Mouse (Mus musculus): Measurements from ENCODE around the gene Pianp. TPM values are rescaled to one million over a fixed set of nuclear protein-coding genes. Genes with fewer than 3 reads are reported as not detected.

Gene Pianp
- polyA plus RNA-seq, 1 experiment = 21.4 TPM

DNA sequence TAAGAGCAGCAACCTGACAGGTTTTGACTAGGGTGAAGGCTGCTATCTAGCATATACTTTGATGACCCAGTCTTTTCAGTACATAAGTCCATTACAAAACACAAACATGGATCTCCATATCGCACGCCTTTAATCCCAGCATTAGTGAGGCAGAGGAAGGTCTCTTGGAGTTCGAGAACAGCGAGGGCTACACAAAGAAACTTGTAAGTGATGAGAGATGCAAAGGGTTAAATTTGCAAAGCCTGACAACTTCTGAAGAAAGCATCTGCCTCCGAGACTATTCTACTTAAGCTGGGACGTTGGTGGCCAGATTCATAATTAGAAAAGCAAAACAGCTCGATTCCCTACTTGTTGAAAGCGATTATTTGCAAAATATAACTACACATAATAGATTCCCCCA lies 42.6 kb downstream of the Pianp start:
- H3K9me3 ChIP-seq (replicated peaks; ENCODE audit: control insufficient read depth, insufficient read depth, low read length, poor library complexity, severe bottlenecking) = no peaks in the 10 kb centered on the region
- peak overlapping the region; percentile 34; the same call in 1 of the 2 replicates for H3K27ac ChIP-seq (ENCODE audit: insufficient read depth, low read length)
- TF ChIP-seq EP300 (IDR thresholded peaks at IDR 0.05; ENCODE audit: insufficient read depth, low read depth, low read length) = no peak
- peak overlapping the region; percentile 74 for H3K9ac ChIP-seq (ENCODE audit: low read depth, poor library complexity, severe bottlenecking)
- peaks cover 22% of the 10 kb centered on the region for H3K36me3 ChIP-seq (ENCODE audit: control insufficient read depth, insufficient read depth, low read length, poor library complexity, severe bottlenecking)
- H3K27me3 ChIP-seq (ENCODE audit: control insufficient read depth, insufficient read depth, low read length, poor library complexity, severe bottlenecking) = no peaks in the 10 kb centered on the region
- no peaks in the 10 kb centered on the region for H3K4me1 ChIP-seq (ENCODE audit: control insufficient read depth, insufficient read depth, low read length)
- peak overlapping the region; percentile 52 for H3K4me3 ChIP-seq (ENCODE audit: low read depth, low read length)

DNA sequence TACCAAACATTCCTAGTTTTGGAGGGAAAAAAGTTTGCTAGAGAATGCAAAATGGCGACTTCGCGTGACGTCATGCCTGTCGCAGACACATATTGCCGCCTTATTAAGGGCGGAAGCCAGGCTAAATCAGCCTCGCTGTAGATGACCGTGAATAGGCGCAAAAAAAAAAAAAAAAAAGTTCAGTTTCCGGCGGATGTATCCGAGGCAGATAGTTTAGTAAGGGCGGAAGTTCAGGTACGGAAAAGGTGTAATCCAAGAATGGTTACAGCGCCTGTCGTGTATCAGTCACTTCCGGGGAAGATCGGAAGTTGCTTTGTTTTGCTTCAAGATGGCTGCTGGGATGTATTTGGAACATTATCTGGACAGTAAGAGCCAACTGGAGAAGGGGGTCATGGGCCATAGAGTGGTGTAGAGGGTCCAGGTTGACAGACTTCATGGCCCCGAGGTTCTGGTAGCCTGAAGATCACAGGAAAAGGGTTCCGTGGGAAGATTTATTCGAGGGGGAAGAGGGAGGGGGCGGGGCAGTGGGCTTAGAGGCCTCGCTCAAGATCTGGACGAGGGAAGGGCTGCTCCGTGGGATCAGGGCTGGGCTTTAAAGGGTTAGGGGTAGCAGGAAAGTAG lies 43.1 kb downstream of the Pianp start, which contains the start of gene Ing4:
Gene Ing4 (plus strand): TSS at position 228 of the 621 bp plus-strand sequence.
- H3K36me3 ChIP-seq (ENCODE audit: control insufficient read depth, insufficient read depth, low read length, poor library complexity, severe bottlenecking) = peaks cover 25% of the 10 kb centered on the region
- TF ChIP-seq CTCF (IDR thresholded peaks at IDR 0.05; ENCODE audit: low read depth, low read length) (no peak), POLR2A (IDR thresholded peaks at IDR 0.05; ENCODE audit: insufficient read depth, low read length) (no peak), EP300 (IDR thresholded peaks at IDR 0.05; ENCODE audit: insufficient read depth, low read depth, low read length) (no peak)
- no peaks in the 10 kb centered on the region for H3K9me3 ChIP-seq (replicated peaks; ENCODE audit: control insufficient read depth, insufficient read depth, low read length, poor library complexity, severe bottlenecking)
- peak within 1 kb of the TSS; percentile 34; the same call in 1 of the 2 replicates for H3K27ac ChIP-seq (ENCODE audit: insufficient read depth, low read length)
- no peaks in the 10 kb centered on the region for H3K27me3 ChIP-seq (ENCODE audit: control insufficient read depth, insufficient read depth, low read length, poor library complexity, severe bottlenecking)
- no peaks in the 10 kb centered on the region for H3K4me1 ChIP-seq (ENCODE audit: control insufficient read depth, insufficient read depth, low read length)
- peak within 1 kb of the TSS; percentile 74 for H3K9ac ChIP-seq (ENCODE audit: low read depth, poor library complexity, severe bottlenecking)
- peak within 1 kb of the TSS; percentile 95 for H3K4me3 ChIP-seq (ENCODE audit: low read depth, low read length)

DNA sequence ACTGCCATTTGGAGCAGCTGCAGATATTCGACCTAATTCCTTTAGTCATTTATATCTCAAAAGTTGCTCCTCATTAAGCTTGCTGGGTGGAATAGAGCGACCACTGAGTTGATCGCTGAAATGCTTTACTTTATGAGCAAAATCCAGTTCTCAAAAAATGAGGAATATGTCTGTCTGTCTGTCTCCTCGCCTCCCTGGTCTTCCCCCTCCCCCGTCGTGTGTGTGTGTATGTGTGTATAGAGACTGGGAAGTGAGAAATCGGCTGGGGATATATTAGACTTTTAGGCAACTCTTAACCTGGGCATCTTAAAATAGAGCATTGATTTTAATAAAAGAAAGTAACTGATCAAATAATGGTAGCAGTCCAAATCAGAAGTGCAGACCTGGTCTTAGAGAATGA lies 43.7 kb downstream of the Pianp start:
- Histone ChIP-seq H3K4me3 (ENCODE audit: low read depth, low read length) (peak overlapping the region; percentile 95), H3K9ac (ENCODE audit: low read depth, poor library complexity, severe bottlenecking) (peak overlapping the region; percentile 66), H3K27ac (ENCODE audit: insufficient read depth, low read length) (no peak overlapping the region), H3K36me3 (ENCODE audit: control insufficient read depth, insufficient read depth, low read length, poor library complexity, severe bottlenecking) (peaks cover 21% of the 10 kb centered on the region), H3K9me3 (replicated peaks; ENCODE audit: control insufficient read depth, insufficient read depth, low read length, poor library complexity, severe bottlenecking) (no peaks in the 10 kb centered on the region), H3K4me1 (ENCODE audit: control insufficient read depth, insufficient read depth, low read length) (no peaks in the 10 kb centered on the region), H3K27me3 (ENCODE audit: control insufficient read depth, insufficient read depth, low read length, poor library complexity, severe bottlenecking) (no peaks in the 10 kb centered on the region)
- TF ChIP-seq EP300 (IDR thresholded peaks at IDR 0.05; ENCODE audit: insufficient read depth, low read depth, low read length) (no peak), POLR2A (IDR thresholded peaks at IDR 0.05; ENCODE audit: insufficient read depth, low read length) (no peak), CTCF (IDR thresholded peaks at IDR 0.05; ENCODE audit: low read depth, low read length) (no peak)

DNA sequence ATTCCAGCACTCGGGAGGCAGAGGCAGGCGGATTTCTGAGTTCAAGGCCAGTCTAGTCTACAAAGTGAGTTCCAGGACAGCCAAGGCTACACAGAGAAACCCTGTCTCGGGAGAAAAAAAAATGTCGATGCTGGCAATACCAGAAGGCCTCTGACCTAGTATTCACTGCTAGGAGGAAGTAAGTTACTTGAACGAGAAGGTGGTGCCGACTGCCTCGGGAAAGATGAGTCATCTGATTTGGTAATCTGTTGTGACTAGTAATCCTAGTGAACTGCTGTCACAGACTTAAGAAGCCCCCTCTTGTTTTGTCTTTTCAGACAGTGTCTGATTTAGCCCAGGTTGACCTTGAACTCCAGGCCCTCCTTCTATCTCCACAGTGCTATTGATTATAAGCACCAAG lies 44.6 kb downstream of the Pianp start:
- TF ChIP-seq EP300 (IDR thresholded peaks at IDR 0.05; ENCODE audit: insufficient read depth, low read depth, low read length) (no peak), POLR2A (IDR thresholded peaks at IDR 0.05; ENCODE audit: insufficient read depth, low read length) (no peak), CTCF (IDR thresholded peaks at IDR 0.05; ENCODE audit: low read depth, low read length) (no peak)
- H3K9ac ChIP-seq (ENCODE audit: low read depth, poor library complexity, severe bottlenecking) = no peak overlapping the region
- no peak overlapping the region for H3K4me3 ChIP-seq (ENCODE audit: low read depth, low read length)
- H3K9me3 ChIP-seq (replicated peaks; ENCODE audit: control insufficient read depth, insufficient read depth, low read length, poor library complexity, severe bottlenecking) = no peaks in the 10 kb centered on the region
- H3K36me3 ChIP-seq (ENCODE audit: control insufficient read depth, insufficient read depth, low read length, poor library complexity, severe bottlenecking) = peaks cover 14% of the 10 kb centered on the region
- no peak overlapping the region for H3K27ac ChIP-seq (ENCODE audit: insufficient read depth, low read length)
- no peaks in the 10 kb centered on the region for H3K4me1 ChIP-seq (ENCODE audit: control insufficient read depth, insufficient read depth, low read length)
- no peaks in the 10 kb centered on the region for H3K27me3 ChIP-seq (ENCODE audit: control insufficient read depth, insufficient read depth, low read length, poor library complexity, severe bottlenecking)

DNA sequence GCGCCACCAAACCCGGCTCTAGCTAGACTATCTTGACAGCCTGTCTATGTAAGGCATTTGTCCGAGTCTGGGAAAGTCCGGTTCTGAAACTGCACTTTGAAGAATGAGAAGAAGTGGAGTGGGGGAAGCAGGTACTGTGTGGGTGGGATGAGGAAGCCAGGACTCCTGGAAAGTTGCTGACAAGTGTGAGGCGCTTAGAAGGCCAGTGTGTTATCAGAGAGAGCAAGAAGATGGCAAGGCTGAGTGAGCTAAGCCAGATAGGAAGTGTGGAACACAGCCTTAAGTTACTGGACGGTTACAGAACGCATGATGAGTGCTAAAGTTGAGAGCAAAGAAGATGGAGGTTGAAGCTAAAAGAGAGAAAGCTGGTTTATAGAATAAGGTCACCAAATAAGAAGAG lies 45.6 kb downstream of the Pianp start:
- Histone ChIP-seq H3K27me3 (ENCODE audit: control insufficient read depth, insufficient read depth, low read length, poor library complexity, severe bottlenecking) (no peaks in the 10 kb centered on the region), H3K27ac (ENCODE audit: insufficient read depth, low read length) (no peak overlapping the region), H3K4me1 (ENCODE audit: control insufficient read depth, insufficient read depth, low read length) (no peaks in the 10 kb centered on the region), H3K9me3 (replicated peaks; ENCODE audit: control insufficient read depth, insufficient read depth, low read length, poor library complexity, severe bottlenecking) (no peaks in the 10 kb centered on the region), H3K4me3 (ENCODE audit: low read depth, low read length) (no peak overlapping the region), H3K9ac (ENCODE audit: low read depth, poor library complexity, severe bottlenecking) (no peak overlapping the region), H3K36me3 (ENCODE audit: control insufficient read depth, insufficient read depth, low read length, poor library complexity, severe bottlenecking) (peaks cover 11% of the 10 kb centered on the region)
- TF ChIP-seq POLR2A (IDR thresholded peaks at IDR 0.05; ENCODE audit: insufficient read depth, low read length) (no peak), CTCF (IDR thresholded peaks at IDR 0.05; ENCODE audit: low read depth, low read length) (no peak), EP300 (IDR thresholded peaks at IDR 0.05; ENCODE audit: insufficient read depth, low read depth, low read length) (no peak)

DNA sequence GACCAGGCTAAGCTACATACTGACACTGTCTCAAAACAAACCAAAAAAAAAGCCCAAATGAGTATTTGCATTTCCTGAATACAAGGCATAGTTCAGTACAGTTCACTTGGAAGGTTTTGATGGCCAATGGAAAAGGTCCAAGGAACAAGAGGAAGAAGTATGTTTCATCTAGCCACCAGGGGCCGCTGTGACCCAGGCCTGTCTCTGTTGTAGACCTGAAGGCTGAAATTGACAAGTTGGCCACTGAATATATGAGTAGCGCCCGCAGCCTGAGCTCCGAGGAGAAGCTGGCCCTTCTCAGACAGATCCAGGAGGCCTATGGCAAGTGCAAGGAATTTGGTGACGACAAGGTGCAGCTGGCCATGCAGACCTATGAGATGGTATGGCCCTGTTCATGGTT lies 50.2 kb downstream of the Pianp start:
- Histone ChIP-seq H3K9ac (ENCODE audit: low read depth, poor library complexity, severe bottlenecking) (no peak overlapping the region), H3K27me3 (ENCODE audit: control insufficient read depth, insufficient read depth, low read length, poor library complexity, severe bottlenecking) (no peaks in the 10 kb centered on the region), H3K36me3 (ENCODE audit: control insufficient read depth, insufficient read depth, low read length, poor library complexity, severe bottlenecking) (peaks cover 14% of the 10 kb centered on the region), H3K9me3 (replicated peaks; ENCODE audit: control insufficient read depth, insufficient read depth, low read length, poor library complexity, severe bottlenecking) (no peaks in the 10 kb centered on the region), H3K27ac (ENCODE audit: insufficient read depth, low read length) (no peak overlapping the region), H3K4me3 (ENCODE audit: low read depth, low read length) (no peak overlapping the region), H3K4me1 (ENCODE audit: control insufficient read depth, insufficient read depth, low read length) (no peaks in the 10 kb centered on the region)
- TF ChIP-seq CTCF (IDR thresholded peaks at IDR 0.05; ENCODE audit: low read depth, low read length) (peak; percentile 88), EP300 (IDR thresholded peaks at IDR 0.05; ENCODE audit: insufficient read depth, low read depth, low read length) (no peak)
